Mouse (Mus musculus) MEL (cell line): Measurements from ENCODE around the gene Ppard.

Experiments
- BHLHE40 ChIP-seq: IDR thresholded peaks from 2 replicates; pipeline ENCODE4 v1.6.1; 2012; ENCODE audit warnings: low read depth, mild to moderate bottlenecking, inconsistent platforms, low read length, improper control_type of control experiment, borderline replicate concordance
- CTCF ChIP-seq, 3 experiments: IDR thresholded peaks in 2 of 3; conservative IDR thresholded peaks in 1 of 3; 2 replicates each; pipeline ENCODE4 v1.5.1; 2011 to 2012; ENCODE audit warnings: low read length in 3 of 3, low read depth in 2 of 3, mild to moderate bottlenecking in 2 of 3, improper control_type of control experiment in 1 of 3, inconsistent platforms in 1 of 3, mixed read lengths in 1 of 3, moderate library complexity in 1 of 3; ENCODE audit not compliant: control insufficient read depth in 1 of 3, insufficient read depth in 1 of 3, poor library complexity in 1 of 3, severe bottlenecking in 1 of 3
- POLR2A ChIP-seq, 2 experiments: IDR thresholded peaks; 2 replicates each; pipeline ENCODE4 v1.6.1; 2011 to 2012; ENCODE audit warnings: low read length in 2 of 2, mild to moderate bottlenecking in 2 of 2, control low read depth in 1 of 2, improper control_type of control experiment in 1 of 2, low read depth in 1 of 2, moderate library complexity in 1 of 2; ENCODE audit not compliant: control insufficient read depth in 1 of 2, insufficient read depth in 1 of 2, poor library complexity in 1 of 2
- TCF12 ChIP-seq: IDR thresholded peaks from 2 replicates; pipeline ENCODE4 v1.6.1; 2014; ENCODE audit warnings: low read depth, mild to moderate bottlenecking, inconsistent platforms, low read length, improper control_type of control experiment, moderate library complexity
- ZKSCAN1 ChIP-seq: IDR thresholded peaks from 2 replicates; pipeline ENCODE4 v1.6.1; 2012; ENCODE audit warnings: low read depth, mild to moderate bottlenecking, inconsistent platforms, low read length, improper control_type of control experiment, moderate library complexity

DNA sequence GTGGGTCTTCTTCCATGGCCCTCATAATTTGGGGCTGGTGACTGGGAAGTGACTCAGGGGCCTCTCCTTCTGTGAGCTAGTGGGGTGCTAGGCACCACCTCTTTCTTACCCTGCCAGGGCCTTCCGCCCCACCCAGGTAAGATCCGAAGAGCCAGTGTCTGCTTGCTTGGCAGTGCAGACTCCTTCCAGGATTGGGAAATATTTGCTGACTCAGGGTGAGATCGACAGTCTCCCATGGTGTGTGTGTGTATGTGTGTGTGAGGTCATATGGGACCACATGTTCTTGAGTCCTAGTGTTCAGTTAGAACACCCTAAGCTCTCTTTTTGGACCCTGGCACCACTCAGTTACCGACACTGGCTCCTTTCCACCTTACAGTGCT lies 4.1 kb downstream of the Ppard start:
- TF ChIP-seq BHLHE40 (no peak), ZKSCAN1 (no peak), CTCF (IDR thresholded peaks at IDR 0.05 in 2 of 3, conservative IDR thresholded peaks at IDR 0.05 in 1 of 3; ENCODE audit: control insufficient read depth in 1 of 3, insufficient read depth in 1 of 3, low read depth in 2 of 3, low read length in 3 of 3, poor library complexity in 1 of 3, severe bottlenecking in 1 of 3) (no peak), POLR2A (IDR thresholded peaks at IDR 0.05; ENCODE audit: control insufficient read depth in 1 of 2, insufficient read depth in 1 of 2, low read depth in 1 of 2, low read length in 2 of 2, poor library complexity in 1 of 2) (no peak), TCF12 (no peak)
